Mouse (Mus musculus) T-helper 17 cell (primary cell): ENCODE measurements at regions not wholly inside any gene's neighbourhood (a gene's known extent, or its start where the extent isn't known, plus 50 kb on each side); places are given as distances from the start of the nearest gene placed in this dataset.

Experiments used
- in situ Hi-C, 2 experiments: fragments of 300-600 bp; cut with MboI, MseI; formaldehyde crosslinking; loops; 1 replicate in 1 of 2; 2 replicates in 1 of 2; pipeline ENCODE4 v1.15.1; 2025; ENCODE audit warnings: high pct_unique_total_duplicates in 2 of 2

- in situ Hi-C loops: loop anchor here in 1 of 2 experiments (10.0 kb wide), 1 partner anchor 282 kb away; no protein-coding TSS in a partner anchor
Observed at GRCm38 (mm10) chr8:97477098-97477457, 1588.7 kb upstream of the Got2 start.

- in situ Hi-C loops: loop anchor here in 1 of 2 experiments (10.0 kb wide), 1 partner anchor 282 kb away; no protein-coding TSS in a partner anchor
Observed at GRCm38 (mm10) chr8:97476430-97477097, 1588.2 kb upstream of the Got2 start.

GRCm38 (mm10) chr8:97473326-97473725, 1585.0 kb upstream of the Got2 start:
- in situ Hi-C loops: loop anchor here in 1 of 2 experiments (10.0 kb wide), 1 partner anchor 279 kb away; no protein-coding TSS in a partner anchor

- in situ Hi-C loops: loop anchor here in 1 of 2 experiments (10.0 kb wide), 1 partner anchor 687 kb away; no protein-coding TSS in a partner anchor
Observed at GRCm38 (mm10) chr8:97461478-97461877, 1573.1 kb upstream of the Got2 start.

- in situ Hi-C loops: no loop called here
Observed at GRCm38 (mm10) chr8:97447696-97448095, 1559.3 kb upstream of the Got2 start.

GRCm38 (mm10) chr8:97441483-97441882, 1553.1 kb upstream of the Got2 start:
- in situ Hi-C loops: no loop called here

- in situ Hi-C loops: no loop called here
Observed at GRCm38 (mm10) chr8:97433584-97433983, 1545.2 kb upstream of the Got2 start.

GRCm38 (mm10) chr8:97431467-97431866, 1543.1 kb upstream of the Got2 start:
- in situ Hi-C loops: no loop called here

GRCm38 (mm10) chr8:97422331-97422730, 1534.0 kb upstream of the Got2 start:
- in situ Hi-C loops: no loop called here

- in situ Hi-C loops: no loop called here
Observed at GRCm38 (mm10) chr8:97414742-97415141, 1526.4 kb upstream of the Got2 start.

GRCm38 (mm10) chr8:97403308-97403707, 1515.0 kb upstream of the Got2 start:
- in situ Hi-C loops: no loop called here

GRCm38 (mm10) chr8:97397327-97397719, 1509.0 kb upstream of the Got2 start:
- in situ Hi-C loops: loop anchor here in 1 of 2 experiments (10.0 to 25.0 kb wide), 2 partner anchors 1110 to 1777 kb away; no protein-coding TSS in a partner anchor

GRCm38 (mm10) chr8:97396634-97397326, 1508.4 kb upstream of the Got2 start:
- in situ Hi-C loops: loop anchor here in 1 of 2 experiments (10.0 to 25.0 kb wide), 2 partner anchors 1109 to 1778 kb away; no protein-coding TSS in a partner anchor

GRCm38 (mm10) chr8:97389651-97390050, 1501.3 kb upstream of the Got2 start:
- in situ Hi-C loops: loop anchor here in 1 of 2 experiments (10.0 to 25.0 kb wide), 2 partner anchors 1102 to 1785 kb away; no protein-coding TSS in a partner anchor

GRCm38 (mm10) chr8:97389149-97389548, 1500.8 kb upstream of the Got2 start:
- in situ Hi-C loops: loop anchor here in 1 of 2 experiments (25.0 kb wide), 1 partner anchor 1102 kb away; no protein-coding TSS in a partner anchor

- in situ Hi-C loops: loop anchor here in 1 of 2 experiments (25.0 kb wide), 1 partner anchor 1088 kb away; no protein-coding TSS in a partner anchor
Observed at GRCm38 (mm10) chr8:97374911-97375771, 1486.8 kb upstream of the Got2 start.

GRCm38 (mm10) chr8:97346630-97347029, 1458.3 kb upstream of the Got2 start:
- in situ Hi-C loops: no loop called here

- in situ Hi-C loops: no loop called here
Observed at GRCm38 (mm10) chr8:97315497-97315896, 1427.2 kb upstream of the Got2 start.

GRCm38 (mm10) chr8:97308304-97308703, 1420.0 kb upstream of the Got2 start:
- in situ Hi-C loops: no loop called here

- in situ Hi-C loops: no loop called here
Observed at GRCm38 (mm10) chr8:97270582-97270981, 1382.2 kb upstream of the Got2 start.

- in situ Hi-C loops: no loop called here
Observed at GRCm38 (mm10) chr8:97260964-97261363, 1372.6 kb upstream of the Got2 start.
